Mouse (Mus musculus) limb, embryonic 15.5 days (tissue): Measurements from ENCODE around the gene Aox4. TPM values are rescaled to one million over a fixed set of nuclear protein-coding genes. Genes with fewer than 3 reads are reported as not detected.

ENCODE experiments used
- ATAC-seq: fragments of 200-750 bp; cut with Nextera tagmentation; 2 replicates; pipeline ENCODE4 v1.8.0; 2017; ENCODE audit warnings: low read depth, moderate TSS enrichment; ENCODE audit not compliant: insufficient number of reproducible peaks, low FRiP score, low TSS enrichment
- H3K27ac ChIP-seq: fragments of 300-500 bp; sonication (generic); 2 replicates; pipeline ENCODE4 v1.5.1; 2015; ENCODE audit warnings: moderate library complexity, mild to moderate bottlenecking, inconsistent platforms
- H3K27me3 ChIP-seq: fragments of 300-500 bp; sonication (generic); 2 replicates; pipeline ENCODE4 v1.6.1; 2015; ENCODE audit warnings: inconsistent platforms
- H3K36me3 ChIP-seq: fragments of 300-500 bp; sonication (generic); 2 replicates; pipeline ENCODE4 v1.6.1; 2015; ENCODE audit warnings: inconsistent platforms
- H3K4me1 ChIP-seq: fragments of 300-500 bp; sonication (generic); 2 replicates; pipeline ENCODE4 v1.6.1; 2015; ENCODE audit warnings: inconsistent platforms
- H3K4me2 ChIP-seq: fragments of 300-500 bp; sonication (generic); 2 replicates; pipeline ENCODE4 v1.6.1; 2015; ENCODE audit warnings: mild to moderate bottlenecking, inconsistent platforms
- H3K4me3 ChIP-seq: fragments of 300-500 bp; sonication (generic); 2 replicates; pipeline ENCODE4 v1.5.1; 2015; ENCODE audit warnings: mild to moderate bottlenecking, inconsistent platforms
- H3K9ac ChIP-seq: fragments of 300-500 bp; sonication (generic); 2 replicates; pipeline ENCODE4 v1.6.1; 2015; ENCODE audit warnings: inconsistent platforms
- H3K9me3 ChIP-seq: fragments of 300-500 bp; sonication (generic); 2 replicates; pipeline ENCODE4 v1.6.1; 2016; ENCODE audit warnings: inconsistent platforms
- WGBS: fragments of 180-500 bp; shearing (Covaris S2); methylation state at CpG from one replicate; pipeline ENCODE4 v1.1.7; 2015; 5-methylcytosine and 5-hydroxymethylcytosine counted together
- polyA plus RNA-seq: library from polyadenylated mRNA; unstranded; fragments of >200 nt; fragmentation: Nextera tagmentation; extraction: Ambion mirVana; gene quantifications from 2 replicates; pipeline ENCODE4 v1.2.1, GENCODE M21; 2015

Aox4 gene
- polyA plus RNA-seq, 1 experiment from 2014 or later = 30.7 TPM

DNA sequence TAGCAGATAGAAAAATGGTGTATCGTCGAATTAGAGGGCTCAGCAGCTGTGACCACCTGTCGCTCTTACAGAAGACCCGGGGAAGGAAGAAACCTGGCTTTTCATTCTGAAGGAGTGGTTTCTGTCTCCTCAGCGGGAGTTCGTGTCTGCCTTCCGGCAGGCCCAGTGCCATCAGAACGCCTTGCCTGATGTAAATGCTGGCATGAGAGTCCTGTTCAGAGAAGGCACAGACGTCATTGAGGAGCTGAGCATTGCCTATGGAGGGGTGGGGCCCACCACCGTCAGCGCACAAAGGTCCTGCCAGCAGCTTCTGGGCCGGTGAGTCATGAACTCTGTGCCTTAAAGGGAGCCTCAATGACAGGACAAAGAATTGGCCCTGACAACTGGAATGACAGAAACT is 94.1 kb downstream of the Aox4 start:
- Histone ChIP-seq H3K4me1 (peaks cover 19% of the 10 kb centered on the region), H3K9ac (no peak overlapping the region), H3K27me3 (no peaks in the 10 kb centered on the region), H3K9me3 (no peaks in the 10 kb centered on the region), H3K4me2 (no peak overlapping the region), H3K36me3 (no peaks in the 10 kb centered on the region), H3K4me3 (no peak overlapping the region), H3K27ac (peak overlapping the region; percentile 77)
- 55% methylated on average over 12 of the region's 12 CpGs for WGBS
- ATAC-seq = peak; percentile 37; the same call in 1 of the 2 replicates

DNA sequence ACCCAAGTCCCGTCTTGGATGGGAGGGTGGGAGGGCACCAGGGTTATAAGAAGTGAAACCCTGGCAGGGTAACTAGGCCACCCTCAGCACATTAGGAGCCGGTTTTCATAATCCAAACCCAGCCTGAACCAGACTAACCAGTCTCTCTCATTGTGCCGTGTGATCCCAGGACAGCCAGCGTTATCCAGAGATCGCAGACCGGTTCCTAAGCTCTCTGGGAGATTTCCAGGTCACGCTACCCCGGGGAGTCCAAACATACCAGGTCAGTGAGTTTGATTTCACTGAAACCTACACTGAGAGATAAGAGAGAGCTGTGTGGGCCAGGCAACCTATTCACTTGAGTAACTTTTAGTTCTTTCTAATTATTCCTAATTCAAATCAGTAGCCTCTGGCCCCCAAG is 97.0 kb downstream of the Aox4 start:
- 82% methylated on average over 8 of the region's 8 CpGs for WGBS
- 0 out of 2 replicates have a peak overlapping the region, but pooled peaks have one; percentile 43 for H3K27ac ChIP-seq
- no peaks in the 10 kb centered on the region for H3K36me3 ChIP-seq
- H3K4me1 ChIP-seq = peaks cover 19% of the 10 kb centered on the region
- no peaks in the 10 kb centered on the region for H3K27me3 ChIP-seq
- H3K9me3 ChIP-seq = no peaks in the 10 kb centered on the region
- H3K4me3 ChIP-seq = no peak overlapping the region
- no peak overlapping the region for H3K4me2 ChIP-seq
- no peak for ATAC-seq
- no peak overlapping the region for H3K9ac ChIP-seq

- Histone ChIP-seq H3K36me3 (no peaks in the 10 kb centered on the region), H3K4me3 (no peak overlapping the region), H3K4me2 (no peak overlapping the region), H3K4me1 (peaks cover 14% of the 10 kb centered on the region), H3K27ac (no peak overlapping the region), H3K9me3 (no peaks in the 10 kb centered on the region), H3K27me3 (no peaks in the 10 kb centered on the region), H3K9ac (no peak overlapping the region)
- ATAC-seq = no peak
- 87% methylated on average over 8 of the region's 8 CpGs for WGBS
Observed at GRCm38 (mm10) chr1:58308594-58308993, 98.4 kb downstream of the Aox4 start.

GRCm38 (mm10) chr1:58309853-58310252 is 99.7 kb downstream of the Aox4 start:
- WGBS = 78% methylated on average over 4 of the region's 4 CpGs
- ATAC-seq = no peak
- no peak overlapping the region for H3K9ac ChIP-seq

GRCm38 (mm10) chr1:58311221-58311864 is 101.1 kb downstream of the Aox4 start:
- no peak overlapping the region for H3K9ac ChIP-seq
- H3K27ac ChIP-seq = no peak overlapping the region
- no peak for ATAC-seq
- H3K27me3 ChIP-seq = no peaks in the 10 kb centered on the region
- H3K4me2 ChIP-seq = no peak overlapping the region
- no peak overlapping the region for H3K4me3 ChIP-seq
- no peaks in the 10 kb centered on the region for H3K36me3 ChIP-seq
- no peaks in the 10 kb centered on the region for H3K4me1 ChIP-seq
- H3K9me3 ChIP-seq = no peaks in the 10 kb centered on the region
- WGBS = 71% methylated on average over 7 of the region's 7 CpGs

More at GRCm38 (mm10) chr1:58309853-58310252, 99.7 kb downstream of the Aox4 start:
- H3K27ac ChIP-seq = no peak overlapping the region
- H3K27me3 ChIP-seq = no peaks in the 10 kb centered on the region
- H3K36me3 ChIP-seq = no peaks in the 10 kb centered on the region
- H3K9me3 ChIP-seq = no peaks in the 10 kb centered on the region
- no peak overlapping the region for H3K4me2 ChIP-seq
- H3K4me1 ChIP-seq = 0 out of 2 replicates have a peak, but pooled peaks cover 3% of the 10 kb centered on the region
- H3K4me3 ChIP-seq = no peak overlapping the region

DNA sequence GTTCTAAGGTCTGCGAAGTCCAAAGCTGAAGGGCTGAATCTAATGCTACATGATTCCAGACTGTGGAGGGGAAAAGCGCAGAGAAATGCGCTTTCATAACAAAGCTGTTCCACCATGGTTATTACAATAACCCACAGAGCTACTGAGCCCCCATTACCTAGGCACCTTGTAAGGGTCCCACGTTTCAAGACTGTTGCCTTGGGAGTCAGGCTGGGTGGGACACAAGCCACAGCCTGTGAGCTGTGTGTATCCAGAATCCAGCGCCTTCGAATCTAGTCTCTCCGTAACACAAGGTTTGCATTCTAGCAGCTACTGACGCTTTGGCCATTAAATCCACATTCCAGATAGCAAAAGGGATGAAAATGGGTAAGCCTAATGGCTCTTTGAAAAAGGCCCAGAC is 103.0 kb downstream of the Aox4 start:
- Histone ChIP-seq H3K9me3 (no peaks in the 10 kb centered on the region), H3K36me3 (no peaks in the 10 kb centered on the region), H3K9ac (no peak overlapping the region), H3K4me3 (no peak overlapping the region), H3K4me2 (no peak overlapping the region), H3K27ac (no peak overlapping the region), H3K27me3 (no peaks in the 10 kb centered on the region), H3K4me1 (no peaks in the 10 kb centered on the region)
- WGBS = 84% methylated on average over 8 of the region's 8 CpGs
- ATAC-seq = no peak

GRCm38 (mm10) chr1:58315532-58315931 is 105.3 kb downstream of the Aox4 start:
- no peak overlapping the region for H3K4me2 ChIP-seq
- ATAC-seq = no peak
- H3K9ac ChIP-seq = no peak overlapping the region
- no peaks in the 10 kb centered on the region for H3K9me3 ChIP-seq
- H3K27ac ChIP-seq = no peak overlapping the region
- H3K4me3 ChIP-seq = no peak overlapping the region
- no peaks in the 10 kb centered on the region for H3K36me3 ChIP-seq
- 60% methylated on average over 6 of the region's 6 CpGs for WGBS
- H3K27me3 ChIP-seq = no peaks in the 10 kb centered on the region
- no peaks in the 10 kb centered on the region for H3K4me1 ChIP-seq

Other genes starting within 250 kb of the Aox4 start
- 15.1 and 15.2 TPM in 2 replicates for gene Sgo2a, start 214.4 kb upstream of the Aox4 start, polyA plus RNA-seq
- 20.5 and 22.3 TPM in 2 replicates for gene Kctd18, start 191.4 kb upstream of the Aox4 start, polyA plus RNA-seq
- gene Aox1, start 180.5 kb upstream of the Aox4 start, polyA plus RNA-seq = 0.42 and 0.77 TPM in 2 replicates
- gene Aox3, start 97.3 kb upstream of the Aox4 start, polyA plus RNA-seq = 0.35 and 0.59 TPM in 2 replicates
- 0.08 and 0.12 TPM in 2 replicates for gene Aox2, start 67.9 kb downstream of the Aox4 start, polyA plus RNA-seq
- 306 and 334 TPM in 2 replicates for gene Bzw1, start 182.5 kb downstream of the Aox4 start, polyA plus RNA-seq
- 207 and 212 TPM in 2 replicates for gene Clk1, start 213.7 kb downstream of the Aox4 start, polyA plus RNA-seq
- gene Nif3l1, start 234.8 kb downstream of the Aox4 start, polyA plus RNA-seq = 42.8 and 43.2 TPM in 2 replicates
- 46.3 and 53.3 TPM in 2 replicates for gene Ppil3, start 235.1 kb downstream of the Aox4 start, polyA plus RNA-seq